Mouse (Mus musculus) kidney, postnatal 0 days (tissue): ENCODE measurements around the gene Vgll4. TPM values are rescaled to one million over a fixed set of nuclear protein-coding genes. Genes with fewer than 3 reads are reported as not detected.

ENCODE experiments used
- ATAC-seq: fragments of 200-750 bp; cut with Nextera tagmentation; replicated peaks from 2 replicates; pipeline ENCODE4 v1.8.0; 2017; ENCODE audit warnings: low read depth, moderate number of reproducible peaks, moderate TSS enrichment, moderate library complexity; ENCODE audit not compliant: low FRiP score
- DNase-seq: peaks from one replicate; pipeline ENCODE4 v3.0.0-alpha.2; 2016; ENCODE audit warnings: low spot score
- H3K27ac ChIP-seq: fragments of 300-500 bp; sonication (generic); 2 replicates; pipeline ENCODE4 v1.5.1; 2014; ENCODE audit warnings: mild to moderate bottlenecking
- H3K27me3 ChIP-seq: fragments of 300-500 bp; sonication (generic); 2 replicates; pipeline ENCODE4 v1.6.1; 2014; ENCODE audit warnings: low read length, mixed read lengths; ENCODE audit not compliant: insufficient read depth
- H3K36me3 ChIP-seq: fragments of 300-500 bp; sonication (generic); 2 replicates; pipeline ENCODE4 v1.6.1; 2014; ENCODE audit warnings: low read length, mixed read lengths; ENCODE audit not compliant: insufficient read depth
- H3K4me1 ChIP-seq: fragments of 300-500 bp; sonication (generic); replicated peaks from 2 replicates; pipeline ENCODE4 v1.6.1; 2014; ENCODE audit warnings: antibody characterized with exemption, low read length, mixed read lengths; ENCODE audit not compliant: insufficient read depth
- H3K4me2 ChIP-seq: fragments of 300-500 bp; sonication (generic); 2 replicates; pipeline ENCODE4 v1.6.1; 2014; ENCODE audit warnings: mild to moderate bottlenecking, low read length, moderate library complexity, mixed read lengths
- H3K4me3 ChIP-seq: fragments of 300-500 bp; sonication (generic); replicated peaks from 2 replicates; pipeline ENCODE4 v1.5.1; 2014; ENCODE audit warnings: low read depth, low read length
- H3K9ac ChIP-seq: fragments of 300-500 bp; sonication (generic); 2 replicates; pipeline ENCODE4 v1.6.1; 2014; ENCODE audit warnings: low read depth, low read length
- H3K9me3 ChIP-seq: fragments of 300-500 bp; sonication (generic); replicated peaks from 2 replicates; pipeline ENCODE4 v1.6.1; 2016; ENCODE audit warnings: low read length, inconsistent platforms, mixed read lengths
- CTCF ChIP-seq: IDR thresholded peaks from 2 replicates; pipeline ENCODE4 v1.5.1; 2016; ENCODE audit warnings: antibody characterized with exemption, low read depth, mild to moderate bottlenecking, moderate library complexity
- WGBS: fragments of 180-500 bp; shearing (Covaris S2); extraction: QIAGEN DNeasy Blood & Tissue Kit; methylation state at CpG from one replicate; pipeline ENCODE4 v1.1.7; 2014; 5-methylcytosine and 5-hydroxymethylcytosine counted together
- polyA plus RNA-seq: library from polyadenylated mRNA; unstranded; fragments of >200 nt; fragmentation: Nextera tagmentation; extraction: Ambion mirVana; gene quantifications from 2 replicates; pipeline ENCODE4 v1.2.1, GENCODE M21; 2015

Vgll4 gene
- polyA plus RNA-seq, 1 experiment from 2014 or later: 97.2 TPM

GRCm38 (mm10) chr6:114918994-114919393, 50.8 kb downstream of the Vgll4 start:
- Histone ChIP-seq H3K4me2 (peak overlapping the region; percentile 78), H3K4me1 (peaks cover 55% of the 10 kb centered on the region), H3K36me3 (no peaks in the 10 kb centered on the region), H3K9me3 (no peaks in the 10 kb centered on the region), H3K9ac (peak overlapping the region; percentile 83; the same call in 1 of the 2 replicates), H3K27ac (peak overlapping the region; percentile 90), H3K4me3 (peak overlapping the region; percentile 77; the same call in 1 of the 2 replicates), H3K27me3 (no peaks in the 10 kb centered on the region)
- TF ChIP-seq CTCF: no peak
- ATAC-seq (no peak), DNase-seq (no peak)
- 33% methylated on average over 9 of the region's 9 CpGs for WGBS

- Histone ChIP-seq H3K4me3 (peak overlapping the region; percentile 77; the same call in 1 of the 2 replicates), H3K9ac (peak overlapping the region; percentile 83; the same call in 1 of the 2 replicates), H3K27me3 (no peaks in the 10 kb centered on the region), H3K4me1 (peaks cover 64% of the 10 kb centered on the region), H3K9me3 (no peaks in the 10 kb centered on the region), H3K4me2 (peak overlapping the region; percentile 78), H3K27ac (peak overlapping the region; percentile 90), H3K36me3 (no peaks in the 10 kb centered on the region)
- 43% methylated on average over 14 of the region's 14 CpGs for WGBS
- DNase-seq (no peak), ATAC-seq (no peak)
- TF ChIP-seq CTCF: no peak
These were observed 51.8 kb downstream of the Vgll4 start for GRCm38 (mm10) chr6:114917770-114918635.

- Histone ChIP-seq H3K4me3 (no peak overlapping the region), H3K4me2 (peak overlapping the region; percentile 78), H3K36me3 (no peaks in the 10 kb centered on the region), H3K9me3 (no peaks in the 10 kb centered on the region), H3K27me3 (no peaks in the 10 kb centered on the region), H3K9ac (no peak overlapping the region), H3K4me1 (peaks cover 72% of the 10 kb centered on the region), H3K27ac (peak overlapping the region; percentile 90; the same call in 1 of the 2 replicates)
- WGBS: 18% methylated on average over 11 of the region's 11 CpGs
- TF ChIP-seq CTCF: no peak
- DNase-seq: no peak
- ATAC-seq: no peak
These were observed 52.7 kb downstream of the Vgll4 start for GRCm38 (mm10) chr6:114917129-114917528.

GRCm38 (mm10) chr6:114916715-114916992, 53.1 kb downstream of the Vgll4 start:
- WGBS: 9% methylated on average over 5 of the region's 5 CpGs

GRCm38 (mm10) chr6:114915915-114916714, 53.7 kb downstream of the Vgll4 start:
- 19% methylated on average over 19 of the region's 19 CpGs for WGBS
- DNase-seq: peak; percentile 81
- peak overlapping the region; percentile 78 for H3K4me2 ChIP-seq
- ATAC-seq: no peak
- H3K4me1 ChIP-seq: peaks cover 72% of the 10 kb centered on the region
- no peaks in the 10 kb centered on the region for H3K27me3 ChIP-seq
- no peak overlapping the region for H3K9ac ChIP-seq
- no peaks in the 10 kb centered on the region for H3K36me3 ChIP-seq
- peak overlapping the region; percentile 58 for H3K27ac ChIP-seq
- TF ChIP-seq CTCF: no peak
- H3K4me3 ChIP-seq: no peak overlapping the region
- no peaks in the 10 kb centered on the region for H3K9me3 ChIP-seq

More at GRCm38 (mm10) chr6:114916715-114916992, 53.1 kb downstream of the Vgll4 start:
- H3K4me2 ChIP-seq: peak overlapping the region; percentile 78
- H3K9me3 ChIP-seq: no peaks in the 10 kb centered on the region
- no peak overlapping the region for H3K9ac ChIP-seq
- no peak for ATAC-seq
- H3K36me3 ChIP-seq: no peaks in the 10 kb centered on the region
- H3K4me1 ChIP-seq: peaks cover 72% of the 10 kb centered on the region
- DNase-seq: no peak
- no peak for TF ChIP-seq CTCF
- H3K27me3 ChIP-seq: no peaks in the 10 kb centered on the region
- no peak overlapping the region for H3K4me3 ChIP-seq
- H3K27ac ChIP-seq: peak overlapping the region; percentile 58

- no peak for TF ChIP-seq CTCF
- WGBS: 43% methylated on average over 10 of the region's 10 CpGs
- H3K36me3 ChIP-seq: no peaks in the 10 kb centered on the region
- H3K27me3 ChIP-seq: no peaks in the 10 kb centered on the region
- no peak overlapping the region for H3K4me2 ChIP-seq
- peaks cover 66% of the 10 kb centered on the region for H3K4me1 ChIP-seq
- H3K9ac ChIP-seq: no peak overlapping the region
- H3K27ac ChIP-seq: peak overlapping the region; percentile 47; the same call in 1 of the 2 replicates
- ATAC-seq (no peak), DNase-seq (no peak)
- H3K9me3 ChIP-seq: no peaks in the 10 kb centered on the region
- H3K4me3 ChIP-seq: no peak overlapping the region
These were observed 55.6 kb downstream of the Vgll4 start for GRCm38 (mm10) chr6:114914041-114914716.
